Mouse (Mus musculus) E14TG2a.4 (cell line): ENCODE measurements around the gene Lsm11.

Source experiments
- CTCF ChIP-seq: conservative IDR thresholded peaks from 2 replicates; pipeline ENCODE4 v1.5.1; 2014; ENCODE audit warnings: low read length
- NANOG ChIP-seq: IDR thresholded peaks from 2 replicates; pipeline ENCODE4 v1.6.1; 2014; ENCODE audit warnings: borderline replicate concordance, low read length, mixed read lengths
- POU5F1 ChIP-seq: IDR thresholded peaks from 2 replicates; pipeline ENCODE4 v1.6.1; 2014; ENCODE audit warnings: low read length, borderline replicate concordance

GRCm38 (mm10) chr11:45886596-45886995 lies 58.1 kb downstream of the Lsm11 start:
- TF ChIP-seq CTCF (no peak), NANOG (no peak), POU5F1 (no peak)
